Mouse (Mus musculus): ENCODE measurements around the gene Scgb1a1. TPM values are rescaled to one million over a fixed set of nuclear protein-coding genes. Genes with fewer than 3 reads are reported as not detected.

Scgb1a1 gene
- polyA plus RNA-seq, 1 experiment from 2014 or later: not detected

DNA sequence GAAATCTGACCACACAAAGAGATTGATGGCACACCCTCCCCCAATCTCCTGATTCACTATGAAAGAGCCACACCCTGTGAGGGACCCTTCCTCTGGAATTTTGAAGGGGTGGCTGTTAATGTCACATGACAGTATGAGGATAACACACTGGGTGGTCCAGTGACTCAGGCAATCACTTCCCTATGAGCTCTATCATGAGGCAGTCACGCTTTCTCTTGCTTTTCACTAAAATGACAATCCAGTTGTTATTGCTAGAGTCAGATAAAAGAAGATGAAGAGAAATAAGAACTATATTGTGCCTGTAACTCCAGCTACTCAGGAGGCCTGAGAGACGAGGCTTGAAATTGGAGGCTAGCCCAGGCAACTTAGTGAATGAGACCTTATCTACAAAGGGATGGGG, 12.2 kb downstream of the Scgb1a1 start:
- 64% methylated on average over 2 of the region's 2 CpGs for WGBS
- no peak overlapping the region for H3K4me2 ChIP-seq
- no peaks in the 10 kb centered on the region for H3K27me3 ChIP-seq (replicated peaks; ENCODE audit: control insufficient read depth, insufficient read depth, low read length)
- no peak overlapping the region for H3K27ac ChIP-seq (ENCODE audit: low read depth, low read length)
- no peaks in the 10 kb centered on the region for H3K36me3 ChIP-seq (ENCODE audit: control insufficient read depth, insufficient read depth, low read length)
- no peaks in the 10 kb centered on the region for H3K9me3 ChIP-seq (ENCODE audit: control insufficient read depth, low read length)
- no peak overlapping the region for H3K9ac ChIP-seq (ENCODE audit: low read depth, low read length)
- H3K4me1 ChIP-seq (replicated peaks; ENCODE audit: control insufficient read depth, insufficient read depth, low read length): peaks cover 14% of the 10 kb centered on the region
- no peak for DNase-seq (ENCODE audit: low spot score)
- ATAC-seq (replicated peaks; ENCODE audit: low FRiP score): no peak
- H3K4me3 ChIP-seq (ENCODE audit: low read depth, low read length): no peak overlapping the region

- Histone ChIP-seq H3K27me3 (replicated peaks; ENCODE audit: control insufficient read depth, insufficient read depth, low read length) (no peaks in the 10 kb centered on the region), H3K4me3 (ENCODE audit: low read depth, low read length) (no peak overlapping the region), H3K4me2 (no peak overlapping the region), H3K9ac (ENCODE audit: low read depth, low read length) (no peak overlapping the region), H3K36me3 (ENCODE audit: control insufficient read depth, insufficient read depth, low read length) (no peaks in the 10 kb centered on the region), H3K9me3 (ENCODE audit: control insufficient read depth, low read length) (no peaks in the 10 kb centered on the region), H3K4me1 (replicated peaks; ENCODE audit: control insufficient read depth, insufficient read depth, low read length) (peaks cover 16% of the 10 kb centered on the region), H3K27ac (ENCODE audit: low read depth, low read length) (no peak overlapping the region)
- ATAC-seq (replicated peaks; ENCODE audit: low FRiP score) (no peak), DNase-seq (ENCODE audit: low spot score) (no peak)
- WGBS: 66% methylated on average over 4 of the region's 4 CpGs
These were observed 13.3 kb downstream of the Scgb1a1 start for GRCm38 (mm10) chr19:9074424-9074823.

- ATAC-seq (replicated peaks; ENCODE audit: low FRiP score): no peak
- H3K4me3 ChIP-seq (ENCODE audit: low read depth, low read length): no peak overlapping the region
- H3K9ac ChIP-seq (ENCODE audit: low read depth, low read length): no peak overlapping the region
- no peak overlapping the region for H3K4me2 ChIP-seq
- H3K27ac ChIP-seq (ENCODE audit: low read depth, low read length): no peak overlapping the region
- DNase-seq (ENCODE audit: low spot score): no peak
- no peaks in the 10 kb centered on the region for H3K27me3 ChIP-seq (replicated peaks; ENCODE audit: control insufficient read depth, insufficient read depth, low read length)
- H3K4me1 ChIP-seq (replicated peaks; ENCODE audit: control insufficient read depth, insufficient read depth, low read length): peaks cover 16% of the 10 kb centered on the region
- no peaks in the 10 kb centered on the region for H3K9me3 ChIP-seq (ENCODE audit: control insufficient read depth, low read length)
- no peaks in the 10 kb centered on the region for H3K36me3 ChIP-seq (ENCODE audit: control insufficient read depth, insufficient read depth, low read length)
- whole genome bisulfite sequencing: 52% methylated on average over 12 of the region's 12 CpGs
These were observed 13.9 kb downstream of the Scgb1a1 start for GRCm38 (mm10) chr19:9073776-9074411.

DNA sequence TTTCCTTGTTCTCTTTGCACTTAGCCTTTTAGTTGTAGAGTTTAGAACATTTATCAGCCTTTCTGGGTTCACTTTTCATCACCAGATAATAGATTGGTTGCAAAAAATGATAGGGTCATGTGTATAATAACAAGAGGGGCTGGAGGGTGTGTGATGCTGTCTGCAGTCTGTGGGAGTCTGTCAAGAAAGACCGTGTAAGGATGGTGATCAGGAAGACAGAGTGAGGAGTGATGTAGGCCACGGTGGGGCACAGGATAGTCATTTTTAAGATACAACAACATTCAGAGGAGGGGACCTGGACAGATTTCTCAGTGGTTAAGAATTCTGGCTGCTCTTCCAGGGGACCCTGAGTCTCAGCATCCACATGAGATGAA, 15.6 kb downstream of the Scgb1a1 start:
- Histone ChIP-seq H3K4me1 (replicated peaks; ENCODE audit: control insufficient read depth, insufficient read depth, low read length) (peaks cover 16% of the 10 kb centered on the region), H3K9me3 (ENCODE audit: control insufficient read depth, low read length) (no peaks in the 10 kb centered on the region)
- no peak for ATAC-seq (replicated peaks; ENCODE audit: low FRiP score)

DNA sequence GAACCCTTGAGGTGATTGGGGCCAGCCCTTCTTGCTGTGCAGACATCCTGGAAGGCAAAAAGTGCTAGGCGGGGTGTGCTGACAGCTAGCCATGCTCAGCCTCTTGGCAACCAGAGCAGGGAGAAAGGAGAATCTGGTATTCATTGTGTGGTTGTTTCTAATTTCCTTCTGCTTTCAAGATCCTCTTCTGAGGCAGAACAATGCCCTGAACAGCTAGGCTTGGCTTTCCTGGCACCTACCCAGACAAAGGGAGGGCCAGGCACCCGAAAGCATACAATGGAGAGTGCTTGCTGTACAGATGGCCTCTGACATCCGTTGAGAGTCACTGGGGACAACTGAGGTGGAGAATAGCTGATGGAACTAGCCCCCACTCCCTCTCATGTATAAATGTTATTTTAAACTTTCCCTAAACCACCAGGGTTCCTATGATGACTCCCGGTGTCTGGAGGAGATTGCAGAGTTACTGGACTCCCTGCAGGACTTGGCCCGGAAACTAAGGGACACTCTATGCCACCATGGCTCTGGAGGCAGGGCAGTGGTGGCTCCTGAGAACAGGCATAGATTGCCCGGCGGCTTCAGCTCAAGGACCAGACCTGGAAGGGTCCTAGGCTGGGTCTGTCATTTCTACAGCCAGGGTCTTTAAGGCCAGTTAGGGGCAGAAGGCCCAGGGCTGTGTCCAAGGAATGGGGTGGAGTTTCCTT, 16.2 kb downstream of the Scgb1a1 start:
- 65% methylated on average over 7 of the region's 7 CpGs for WGBS
- H3K27ac ChIP-seq (ENCODE audit: low read depth, low read length): no peak overlapping the region

More for the DNA sequence above, 15.6 kb downstream of the Scgb1a1 start:
- H3K4me3 ChIP-seq (ENCODE audit: low read depth, low read length): no peak overlapping the region
- H3K27me3 ChIP-seq (replicated peaks; ENCODE audit: control insufficient read depth, insufficient read depth, low read length): no peaks in the 10 kb centered on the region
- H3K4me2 ChIP-seq: no peak overlapping the region
- DNase-seq (ENCODE audit: low spot score): no peak
- H3K36me3 ChIP-seq (ENCODE audit: control insufficient read depth, insufficient read depth, low read length): no peaks in the 10 kb centered on the region
- no peak overlapping the region for H3K27ac ChIP-seq (ENCODE audit: low read depth, low read length)
- 57% methylated on average over 2 of the region's 2 CpGs for WGBS
- H3K9ac ChIP-seq (ENCODE audit: low read depth, low read length): no peak overlapping the region

DNA sequence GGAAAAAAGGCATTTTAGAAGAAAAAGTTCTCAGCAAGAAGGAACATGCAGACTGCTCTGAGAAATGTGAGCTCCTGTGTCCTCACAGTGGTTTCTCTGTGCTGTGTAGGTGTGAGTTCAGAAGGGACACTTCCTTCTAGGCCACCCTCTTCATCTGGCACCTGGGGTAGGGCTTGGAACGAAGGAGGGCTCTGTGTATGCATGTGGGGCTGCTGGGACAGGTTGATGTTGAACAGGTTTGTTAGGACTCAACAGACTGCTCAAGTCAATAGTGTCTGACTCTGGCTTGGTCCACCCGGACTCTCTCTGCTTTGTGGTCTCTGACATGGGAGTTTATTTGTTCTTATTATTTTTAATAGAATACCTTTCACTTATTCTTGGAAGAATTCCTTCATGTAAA, 17.4 kb downstream of the Scgb1a1 start:
- no peaks in the 10 kb centered on the region for H3K36me3 ChIP-seq (ENCODE audit: control insufficient read depth, insufficient read depth, low read length)
- no peak overlapping the region for H3K4me3 ChIP-seq (ENCODE audit: low read depth, low read length)
- H3K27ac ChIP-seq (ENCODE audit: low read depth, low read length): no peak overlapping the region
- 83% methylated on average over 2 of the region's 2 CpGs for WGBS
- H3K9ac ChIP-seq (ENCODE audit: low read depth, low read length): no peak overlapping the region
- H3K27me3 ChIP-seq (replicated peaks; ENCODE audit: control insufficient read depth, insufficient read depth, low read length): no peaks in the 10 kb centered on the region
- ATAC-seq (replicated peaks; ENCODE audit: low FRiP score) (no peak), DNase-seq (ENCODE audit: low spot score) (no peak)
- peaks cover 19% of the 10 kb centered on the region for H3K4me1 ChIP-seq (replicated peaks; ENCODE audit: control insufficient read depth, insufficient read depth, low read length)
- no peak overlapping the region for H3K4me2 ChIP-seq
- no peaks in the 10 kb centered on the region for H3K9me3 ChIP-seq (ENCODE audit: control insufficient read depth, low read length)

More for the DNA sequence above, 16.2 kb downstream of the Scgb1a1 start:
- H3K36me3 ChIP-seq (ENCODE audit: control insufficient read depth, insufficient read depth, low read length): no peaks in the 10 kb centered on the region
- no peak overlapping the region for H3K4me2 ChIP-seq
- no peaks in the 10 kb centered on the region for H3K27me3 ChIP-seq (replicated peaks; ENCODE audit: control insufficient read depth, insufficient read depth, low read length)
- no peak overlapping the region for H3K4me3 ChIP-seq (ENCODE audit: low read depth, low read length)
- DNase-seq (ENCODE audit: low spot score) (no peak), ATAC-seq (replicated peaks; ENCODE audit: low FRiP score) (no peak)
- no peak overlapping the region for H3K9ac ChIP-seq (ENCODE audit: low read depth, low read length)
- no peaks in the 10 kb centered on the region for H3K9me3 ChIP-seq (ENCODE audit: control insufficient read depth, low read length)
- H3K4me1 ChIP-seq (replicated peaks; ENCODE audit: control insufficient read depth, insufficient read depth, low read length): peaks cover 16% of the 10 kb centered on the region

DNA sequence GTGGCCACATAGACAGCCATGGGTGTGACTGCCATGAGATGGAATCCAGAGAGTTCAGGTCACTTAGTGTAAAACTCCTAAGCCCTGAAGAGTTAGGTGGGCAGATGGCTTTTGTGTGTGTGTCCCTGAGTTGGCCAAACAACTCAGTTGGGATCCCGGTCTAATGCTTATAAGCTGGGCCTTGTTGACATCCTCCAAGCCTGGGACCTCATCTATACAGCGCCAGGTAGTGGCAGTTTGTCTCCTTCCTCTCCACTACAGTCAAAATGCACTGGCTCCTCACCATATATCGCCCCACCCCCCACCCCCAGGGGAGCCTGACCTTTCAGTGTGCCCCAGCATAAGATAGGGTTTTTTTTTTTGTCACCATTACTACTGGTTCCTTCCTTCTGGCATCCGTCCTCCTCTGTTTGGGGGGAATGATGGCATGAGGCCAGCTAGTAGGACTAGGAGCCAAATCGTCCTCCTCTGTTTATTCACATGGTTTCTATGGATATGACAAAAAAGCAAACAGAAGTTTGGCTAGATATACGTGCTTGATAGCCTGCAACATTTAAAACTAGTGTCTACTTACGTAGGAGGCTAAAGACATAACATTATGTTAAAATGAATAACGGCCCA, 18.0 kb downstream of the Scgb1a1 start:
- DNase-seq (ENCODE audit: low spot score): no peak
- Histone ChIP-seq H3K27me3 (replicated peaks; ENCODE audit: control insufficient read depth, insufficient read depth, low read length) (no peaks in the 10 kb centered on the region), H3K4me2 (no peak overlapping the region), H3K36me3 (ENCODE audit: control insufficient read depth, insufficient read depth, low read length) (no peaks in the 10 kb centered on the region), H3K9me3 (ENCODE audit: control insufficient read depth, low read length) (no peaks in the 10 kb centered on the region), H3K9ac (ENCODE audit: low read depth, low read length) (no peak overlapping the region), H3K4me3 (ENCODE audit: low read depth, low read length) (no peak overlapping the region), H3K27ac (ENCODE audit: low read depth, low read length) (no peak overlapping the region), H3K4me1 (replicated peaks; ENCODE audit: control insufficient read depth, insufficient read depth, low read length) (peaks cover 19% of the 10 kb centered on the region)
- ATAC-seq (replicated peaks; ENCODE audit: low FRiP score): no peak
- WGBS: 69% methylated on average over 8 of the region's 8 CpGs

- no peak overlapping the region for H3K4me3 ChIP-seq (ENCODE audit: low read depth, low read length)
- H3K4me2 ChIP-seq: no peak overlapping the region
- no peaks in the 10 kb centered on the region for H3K36me3 ChIP-seq (ENCODE audit: control insufficient read depth, insufficient read depth, low read length)
- ATAC-seq (replicated peaks; ENCODE audit: low FRiP score) (no peak), DNase-seq (ENCODE audit: low spot score) (no peak)
- no peak overlapping the region for H3K27ac ChIP-seq (ENCODE audit: low read depth, low read length)
- 62% methylated on average over 5 of the region's 5 CpGs for WGBS
- no peaks in the 10 kb centered on the region for H3K9me3 ChIP-seq (ENCODE audit: control insufficient read depth, low read length)
- peaks cover 16% of the 10 kb centered on the region for H3K4me1 ChIP-seq (replicated peaks; ENCODE audit: control insufficient read depth, insufficient read depth, low read length)
- H3K27me3 ChIP-seq (replicated peaks; ENCODE audit: control insufficient read depth, insufficient read depth, low read length): no peaks in the 10 kb centered on the region
- H3K9ac ChIP-seq (ENCODE audit: low read depth, low read length): no peak overlapping the region
These were observed 20.5 kb downstream of the Scgb1a1 start for GRCm38 (mm10) chr19:9067292-9067691.

Measured in liver, embryonic 11.5 days (tissue).